Mouse (Mus musculus) bone marrow macrophage, adult 2 months (primary cell): ENCODE data around the gene Kirrel.

Source experiments
- CTCF ChIP-seq: IDR thresholded peaks from 2 replicates; pipeline ENCODE4 v1.5.1; 2012; ENCODE audit warnings: low read depth, mild to moderate bottlenecking, low read length, moderate library complexity
- POLR2A ChIP-seq: IDR thresholded peaks from 2 replicates; pipeline ENCODE4 v1.6.1; 2012; ENCODE audit warnings: mild to moderate bottlenecking, low read depth, low read length, borderline replicate concordance

DNA sequence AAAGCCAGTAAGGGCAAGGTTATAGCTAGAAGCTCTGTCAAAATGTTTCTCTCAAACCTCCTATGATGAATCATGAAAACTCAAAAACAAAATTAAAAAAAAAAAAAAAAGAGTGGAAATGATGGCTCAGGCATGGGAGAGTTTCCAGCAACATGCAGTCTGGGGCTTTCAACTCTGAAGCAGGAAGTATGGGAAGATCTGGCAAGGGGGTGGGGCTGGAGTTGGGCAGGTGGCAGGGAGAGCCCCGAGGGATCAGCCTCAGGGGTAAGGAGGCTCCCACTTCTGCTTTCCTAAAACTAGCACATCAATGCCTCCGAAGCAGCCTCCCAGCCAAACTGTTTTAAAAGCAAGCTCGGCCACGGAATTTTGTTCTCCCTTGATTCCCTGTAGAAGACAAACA, 11.4 kb downstream of the Kirrel start:
- TF ChIP-seq CTCF (no peak), POLR2A (no peak)
